ENCODE assay signal across 13 mouse cellular contexts in genomic region chr6:145539568-145539859, GRCm38 (mm10).
A peak's percentile ranks its signal among the peaks of the same experiment; 100 is the strongest.
DNase-seq lines count a peak whose midpoint lies in the region; ATAC-seq lines count a peak whose summit lies in the region.
"Had no signal": no experiment of that assay in that cellular context is flagged by ENCODE, and none has a peak within 500 bp of the region (broad histone marks: within the 10 kb centered on the region; RNA-seq: fewer than 3 reads in every experiment).

No protein-coding gene starts in this region.

- no peaks in the 10 kb centered on the region for H3K27me3 ChIP-seq in lung, embryonic 15.5 days
- H3K27me3 ChIP-seq in embryonic facial prominence, embryonic 10.5 days (replicated peaks; ENCODE audit: low read depth, poor library complexity, severe bottlenecking), result no peaks in the 10 kb centered on the region
- no peaks in the 10 kb centered on the region for H3K27me3 ChIP-seq in hindbrain, embryonic 15.5 days
- no peaks in the 10 kb centered on the region for H3K27me3 ChIP-seq in neural tube, embryonic 15.5 days (replicated peaks)

- no peak overlapping the region for H3K4me2 ChIP-seq in lung, embryonic 15.5 days
- no peak overlapping the region for H3K4me2 ChIP-seq in hindbrain, embryonic 15.5 days
- H3K4me2 ChIP-seq in neural tube, embryonic 15.5 days, result no peak overlapping the region

- ATAC-seq in lung, embryonic 15.5 days (ENCODE audit: borderline replicate concordance, extremely low read depth, low FRiP score, low TSS enrichment), result no peak; the same call in 1 of the 2 replicates
- ATAC-seq in hindbrain, embryonic 15.5 days (ENCODE audit: low FRiP score, low read depth), result no peak
- peak; percentile 60; the same call in 1 of the 2 replicates for ATAC-seq in neural tube, embryonic 15.5 days (ENCODE audit: low FRiP score)
- no peak for ATAC-seq in activated CD4-positive, CD25-positive, alpha-beta regulatory T cell, adult 4 months
- ATAC-seq: forebrain, postnatal 0 days; liver, postnatal 0 days had no signal

- peaks cover 11% of the 10 kb centered on the region; the same call in 1 of the 2 replicates for H3K4me1 ChIP-seq in lung, embryonic 15.5 days
- H3K4me1 ChIP-seq in embryonic facial prominence, embryonic 10.5 days, result peaks cover 13% of the 10 kb centered on the region
- H3K4me1 ChIP-seq in hindbrain, embryonic 15.5 days (replicated peaks), result peaks cover 12% of the 10 kb centered on the region
- peaks cover 11% of the 10 kb centered on the region for H3K4me1 ChIP-seq in neural tube, embryonic 15.5 days

- 49% methylated on average over 6 of the region's 6 CpGs for WGBS in lung, embryonic 15.5 days
- WGBS in embryonic facial prominence, embryonic 10.5 days, result 35% methylated on average over 6 of the region's 6 CpGs
- WGBS in hindbrain, embryonic 15.5 days, result 30% methylated on average over 6 of the region's 6 CpGs
- WGBS in neural tube, embryonic 15.5 days, result 31% methylated on average over 6 of the region's 6 CpGs

- DNase-seq in lung, postnatal 36 days, result no peak
- peak; percentile 40 for DNase-seq in embryonic facial prominence, embryonic 10.5 days (ENCODE audit: low spot score)
- no peak for DNase-seq in right cerebral cortex, postnatal 10 days (ENCODE audit: low spot score in 2 of 2)
- DNase-seq: cerebellum, adult 9-10 months; forebrain, postnatal 0 days; left cerebral cortex, postnatal 4 days; liver, postnatal 0 days; thymus, postnatal 36 days had no signal

- no peak overlapping the region for H3K9ac ChIP-seq in lung, embryonic 15.5 days
- no peak overlapping the region for H3K9ac ChIP-seq in hindbrain, embryonic 15.5 days
- no peak overlapping the region for H3K9ac ChIP-seq in neural tube, embryonic 15.5 days (replicated peaks)
- H3K9ac ChIP-seq: forebrain, postnatal 0 days; liver, postnatal 0 days had no signal

- H3K4me3 ChIP-seq in lung, embryonic 15.5 days, result no peak overlapping the region
- H3K4me3 ChIP-seq in embryonic facial prominence, embryonic 10.5 days, result no peak overlapping the region
- no peak overlapping the region for H3K4me3 ChIP-seq in hindbrain, embryonic 15.5 days
- no peak overlapping the region for H3K4me3 ChIP-seq in neural tube, embryonic 15.5 days (replicated peaks)

- H3K27ac ChIP-seq in lung, embryonic 15.5 days, result peak overlapping the region; percentile 37
- no peak overlapping the region for H3K27ac ChIP-seq in embryonic facial prominence, embryonic 10.5 days (replicated peaks)
- peak overlapping the region; percentile 38; the same call in 1 of the 2 replicates for H3K27ac ChIP-seq in hindbrain, embryonic 15.5 days (replicated peaks)
- H3K27ac ChIP-seq in neural tube, embryonic 15.5 days (replicated peaks), result no peak overlapping the region
- H3K27ac ChIP-seq: kidney, postnatal 0 days had no signal

- no peaks in the 10 kb centered on the region for H3K9me3 ChIP-seq in lung, embryonic 15.5 days
- H3K9me3 ChIP-seq in embryonic facial prominence, embryonic 10.5 days, result peaks cover 8% of the 10 kb centered on the region; the same call in 1 of the 2 replicates
- H3K9me3 ChIP-seq in hindbrain, embryonic 15.5 days, result no peaks in the 10 kb centered on the region
- peaks cover 7% of the 10 kb centered on the region; the same call in 1 of the 2 replicates for H3K9me3 ChIP-seq in neural tube, embryonic 15.5 days (replicated peaks)

- H3K36me3 ChIP-seq in lung, embryonic 15.5 days, result no peaks in the 10 kb centered on the region
- no peaks in the 10 kb centered on the region for H3K36me3 ChIP-seq in embryonic facial prominence, embryonic 10.5 days (replicated peaks)
- H3K36me3 ChIP-seq in hindbrain, embryonic 15.5 days, result no peaks in the 10 kb centered on the region
- H3K36me3 ChIP-seq in neural tube, embryonic 15.5 days, result no peaks in the 10 kb centered on the region

Comparison
In these comparisons a context has a peak if more than half of its experiments do, and no peak if none do; other contexts are left out.
1. H3K27ac ChIP-seq: peak in lung, embryonic 15.5 days (single experiment) and hindbrain, embryonic 15.5 days (single experiment); none in embryonic facial prominence, embryonic 10.5 days (single experiment) and neural tube, embryonic 15.5 days (single experiment).